Mouse (Mus musculus): ENCODE data around the gene Fam192a. TPM values are rescaled to one million over a fixed set of nuclear protein-coding genes. Genes with fewer than 3 reads are reported as not detected.

Fam192a gene
- total and polyA plus RNA-seq, 3 experiments, result 30.7 to 80.3 (median 43.7) TPM

- H3K27ac ChIP-seq (ENCODE audit: insufficient read depth, low read depth), result no peak overlapping the region
Observed at GRCm38 (mm10) chr8:94600478-94600877, 1.3 kb downstream of the Fam192a start.

GRCm38 (mm10) chr8:94594211-94594610, 7.6 kb downstream of the Fam192a start:
- in situ Hi-C loops (cut with MboI; ENCODE audit: low pct_ligation_motif_present, low pct_unique_long_range_greater_than_20kb, low sequenced_read_pairs) (loop anchor here (10.0 kb wide), 1 partner anchor 101 kb away; the partner anchor contains the start of gene Pllp), dilution Hi-C loops (cut with MboI; ENCODE audit: extremely low pct_ligation_motif_present, extremely low pct_unique_long_range_greater_than_20kb, low sequenced_read_pairs) (no loop called here)
- H3K4me2 ChIP-seq (ENCODE audit: insufficient read depth, low read depth, poor library complexity, severe bottlenecking), result no peak overlapping the region
- peak; percentile 12 for DNase-seq (ENCODE audit: extremely low read depth)
- peaks cover 0 to 8% of the 10 kb centered on the region in 2 experiments; a peak in 1 of 4 replicates for H3K4me1 ChIP-seq (ENCODE audit: control insufficient read depth in 1 of 2, insufficient read depth in 2 of 2)
- peaks cover 11 to 58% of the 10 kb centered on the region in 2 experiments for H3K36me3 ChIP-seq (replicated peaks in 1 of 2; ENCODE audit: control insufficient read depth in 1 of 2, insufficient read depth in 1 of 2, low read length in 1 of 2)
- no peak for TF ChIP-seq ZC3H11A (IDR thresholded peaks at IDR 0.05; ENCODE audit: low read depth, low read length)
- no peak for TF ChIP-seq MXI1 (IDR thresholded peaks at IDR 0.05; ENCODE audit: low read depth, low read length)
- no peak for TF ChIP-seq KAT2A (IDR thresholded peaks at IDR 0.05; ENCODE audit: insufficient replicate concordance, low read length)
- TF ChIP-seq PAX5 (IDR thresholded peaks at IDR 0.05; ENCODE audit: low read length), result no peak
- no peak for TF ChIP-seq POLR2AphosphoS2 (IDR thresholded peaks at IDR 0.05; ENCODE audit: low read depth, low read length)
- TF ChIP-seq TBP (conservative IDR thresholded peaks at IDR 0.05; ENCODE audit: low read depth, low read length), result no peak
- TF ChIP-seq GABPA (IDR thresholded peaks at IDR 0.05; ENCODE audit: insufficient replicate concordance, low read depth, low read length), result no peak
- peak; percentile 45 for TF ChIP-seq RAD21 (IDR thresholded peaks at IDR 0.05; ENCODE audit: low read depth, low read length)
- TF ChIP-seq NRF1 (IDR thresholded peaks at IDR 0.05; ENCODE audit: low read depth, low read length), result no peak
- TF ChIP-seq CHD1 (IDR thresholded peaks at IDR 0.05; ENCODE audit: low read depth, low read length), result no peak
- TF ChIP-seq MAX (IDR thresholded peaks at IDR 0.05; ENCODE audit: low read length), result no peak
- no peak for TF ChIP-seq HCFC1 (IDR thresholded peaks at IDR 0.05; ENCODE audit: low read depth, low read length)
- no peak for TF ChIP-seq MAFK (IDR thresholded peaks at IDR 0.05; ENCODE audit: insufficient replicate concordance, low read length)
- TF ChIP-seq SMC3 (IDR thresholded peaks at IDR 0.05; ENCODE audit: low read depth, low read length), result peak; percentile 53
- TF ChIP-seq E2F4 (IDR thresholded peaks at IDR 0.05; ENCODE audit: insufficient replicate concordance, low read depth, low read length), result no peak
- TF ChIP-seq IRF4 (IDR thresholded peaks at IDR 0.05; ENCODE audit: low read depth, low read length), result no peak
- TF ChIP-seq ZKSCAN1 (IDR thresholded peaks at IDR 0.05; ENCODE audit: borderline replicate concordance, low read depth, low read length), result no peak
- no peak for TF ChIP-seq TCF12 (IDR thresholded peaks at IDR 0.05; ENCODE audit: low read depth, low read length)
- TF ChIP-seq CTCF (conservative IDR thresholded peaks at IDR 0.05 in 1 of 2, IDR thresholded peaks at IDR 0.05 in 1 of 2; ENCODE audit: low read depth in 2 of 2, low read length in 2 of 2), result peak in 1 of 2 experiments; percentile 59; a peak in 3 of 4 replicates
- no peak for TF ChIP-seq USF2 (conservative IDR thresholded peaks at IDR 0.05; ENCODE audit: low read depth, low read length)
- no peak for TF ChIP-seq CHD2 (IDR thresholded peaks at IDR 0.05; ENCODE audit: low read length)
- no peak for TF ChIP-seq RCOR1 (conservative IDR thresholded peaks at IDR 0.05; ENCODE audit: low read depth, low read length)
- no peak for TF ChIP-seq MYC (IDR thresholded peaks at IDR 0.05; ENCODE audit: low read depth, low read length)
- no peak for TF ChIP-seq MAZ (IDR thresholded peaks at IDR 0.05; ENCODE audit: low read depth, low read length)
- no peak overlapping the region for H3K9ac ChIP-seq (ENCODE audit: insufficient read depth, low read depth)
- no peaks in the 10 kb centered on the region for H3K27me3 ChIP-seq (replicated peaks)
- H3K27ac ChIP-seq (ENCODE audit: insufficient read depth, low read depth), result no peak overlapping the region
- no peaks in the 10 kb centered on the region for H3K9me3 ChIP-seq (replicated peaks; ENCODE audit: low read length)
- H3K79me2 ChIP-seq (replicated peaks; ENCODE audit: control insufficient read depth, extremely low read depth, insufficient read depth, poor library complexity, severe bottlenecking), result peaks cover 45% of the 10 kb centered on the region
- no peak overlapping the region for H3K4me3 ChIP-seq (replicated peaks in 1 of 3; ENCODE audit: low read depth in 2 of 3, low read length in 2 of 3, poor library complexity in 1 of 3)

More at GRCm38 (mm10) chr8:94600478-94600877, 1.3 kb downstream of the Fam192a start:
- H3K4me2 ChIP-seq (ENCODE audit: insufficient read depth, low read depth, poor library complexity, severe bottlenecking), result peak overlapping the region; percentile 99
- no peaks in the 10 kb centered on the region for H3K9me3 ChIP-seq (replicated peaks; ENCODE audit: low read length)
- H3K27me3 ChIP-seq (replicated peaks), result no peaks in the 10 kb centered on the region
- no peak for TF ChIP-seq POLR2A (IDR thresholded peaks at IDR 0.05; ENCODE audit: low read depth, low read length)
- TF ChIP-seq JUND (conservative IDR thresholded peaks at IDR 0.05; ENCODE audit: low read depth, low read length), result no peak
- no peak for TF ChIP-seq E2F4 (IDR thresholded peaks at IDR 0.05; ENCODE audit: insufficient replicate concordance, low read depth, low read length)
- no peak for TF ChIP-seq JUN (IDR thresholded peaks at IDR 0.05; ENCODE audit: insufficient read depth, low read depth, low read length)
- TF ChIP-seq MEF2A (IDR thresholded peaks at IDR 0.05; ENCODE audit: borderline replicate concordance, low read depth, low read length), result no peak
- no peak for TF ChIP-seq UBTF (IDR thresholded peaks at IDR 0.05; ENCODE audit: low read depth, low read length)
- no peak for TF ChIP-seq NRF1 (IDR thresholded peaks at IDR 0.05; ENCODE audit: low read depth, low read length)
- peak overlapping the region; percentile 82 to 99 (median 93) for H3K4me3 ChIP-seq (replicated peaks in 1 of 3; ENCODE audit: low read depth in 2 of 3, low read length in 2 of 3, poor library complexity in 1 of 3)
- H3K79me2 ChIP-seq (replicated peaks; ENCODE audit: control insufficient read depth, extremely low read depth, insufficient read depth, poor library complexity, severe bottlenecking), result peaks cover 47% of the 10 kb centered on the region
- dilution Hi-C loops (cut with MboI; ENCODE audit: extremely low pct_ligation_motif_present, extremely low pct_unique_long_range_greater_than_20kb, low sequenced_read_pairs) (no loop called here), in situ Hi-C loops (cut with MboI; ENCODE audit: low pct_ligation_motif_present, low pct_unique_long_range_greater_than_20kb, low sequenced_read_pairs) (no loop called here)
- peak; percentile 8 for DNase-seq (ENCODE audit: extremely low read depth)
- peak overlapping the region; percentile 81 for H3K9ac ChIP-seq (ENCODE audit: insufficient read depth, low read depth)
- peaks cover 0 to 24% of the 10 kb centered on the region in 2 experiments; a peak in 2 of 4 replicates for H3K4me1 ChIP-seq (ENCODE audit: control insufficient read depth in 1 of 2, insufficient read depth in 2 of 2)
- peaks cover 0 to 21% of the 10 kb centered on the region in 2 experiments for H3K36me3 ChIP-seq (replicated peaks in 1 of 2; ENCODE audit: control insufficient read depth in 1 of 2, insufficient read depth in 1 of 2, low read length in 1 of 2)

All from CH12.LX (cell line).